Mouse (Mus musculus): ENCODE measurements at regions not wholly inside any gene's neighbourhood (a gene's known extent, or its start where the extent isn't known, plus 50 kb on each side); places are given as distances from the start of the nearest gene placed in this dataset.

DNA sequence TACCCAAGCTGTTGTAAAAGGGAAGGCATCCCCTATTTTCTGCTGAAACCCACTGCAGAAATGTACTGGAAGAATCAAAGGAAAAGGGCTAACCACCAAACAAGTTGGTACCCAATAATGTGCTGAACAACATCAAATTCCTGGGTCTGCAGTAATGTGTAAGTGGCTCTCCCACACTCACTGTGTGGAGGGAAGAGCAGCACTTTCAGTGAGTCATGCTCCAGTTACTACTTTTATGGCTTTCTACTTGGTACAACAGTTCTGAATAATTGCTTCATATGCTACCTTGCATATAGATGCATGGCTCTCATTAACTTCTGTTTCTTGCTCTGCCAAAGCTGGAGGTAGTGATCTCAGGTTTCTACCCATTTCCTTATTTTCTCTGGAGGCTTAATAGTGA is 427.8 kb downstream of the 1700129C05Rik start:
- Histone ChIP-seq H3K9me3 (ENCODE audit: control insufficient read depth, low read length) (no peaks in the 10 kb centered on the region), H3K27me3 (ENCODE audit: control insufficient read depth, insufficient read depth, low read length) (no peaks in the 10 kb centered on the region), H3K36me3 (ENCODE audit: control insufficient read depth, insufficient read depth, low read length) (no peaks in the 10 kb centered on the region), H3K4me2 (ENCODE audit: low read length) (no peak overlapping the region), H3K9ac (ENCODE audit: low read length) (no peak overlapping the region), H3K4me1 (ENCODE audit: control insufficient read depth in 2 of 2, insufficient read depth in 2 of 2, low read length in 2 of 2) (no peaks in the 10 kb centered on the region), H3K27ac (replicated peaks in 1 of 2; ENCODE audit: control insufficient read depth in 1 of 2, insufficient read depth in 1 of 2, low read depth in 2 of 2, low read length in 2 of 2) (no peak overlapping the region), H3K4me3 (ENCODE audit: control insufficient read depth in 1 of 2, insufficient read depth in 1 of 2, low read depth in 1 of 2, low read length in 2 of 2) (no peak overlapping the region)
- no peak for ATAC-seq (ENCODE audit: insufficient number of reproducible peaks, insufficient read depth, low FRiP score, low read depth)

DNA sequence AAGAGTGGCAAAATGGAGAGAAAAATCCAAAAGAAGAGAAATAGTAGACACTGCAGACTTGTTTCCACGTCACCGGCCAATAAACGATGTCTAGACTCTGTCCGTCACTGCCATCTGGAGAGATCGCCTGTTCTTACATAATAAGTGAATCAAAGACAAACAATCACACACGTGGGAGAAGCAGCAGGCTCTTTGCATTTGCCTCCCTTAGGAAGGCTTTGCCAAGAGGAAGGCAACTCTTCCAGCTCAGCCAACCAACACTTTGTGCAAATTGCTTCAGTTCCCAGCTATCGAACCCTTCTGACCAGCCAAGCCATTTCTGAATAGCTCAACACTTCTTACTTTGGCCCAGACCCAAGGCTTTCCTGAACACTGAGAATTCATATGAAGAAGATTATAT is 432.8 kb downstream of the 1700129C05Rik start:
- Histone ChIP-seq H3K4me2 (ENCODE audit: low read length) (no peak overlapping the region), H3K9ac (ENCODE audit: low read length) (no peak overlapping the region), H3K27me3 (ENCODE audit: control insufficient read depth, insufficient read depth, low read length) (no peaks in the 10 kb centered on the region), H3K27ac (replicated peaks in 1 of 2; ENCODE audit: control insufficient read depth in 1 of 2, insufficient read depth in 1 of 2, low read depth in 2 of 2, low read length in 2 of 2) (no peak overlapping the region), H3K4me1 (ENCODE audit: control insufficient read depth in 2 of 2, insufficient read depth in 2 of 2, low read length in 2 of 2) (no peaks in the 10 kb centered on the region), H3K4me3 (ENCODE audit: control insufficient read depth in 1 of 2, insufficient read depth in 1 of 2, low read depth in 1 of 2, low read length in 2 of 2) (no peak overlapping the region), H3K36me3 (ENCODE audit: control insufficient read depth, insufficient read depth, low read length) (no peaks in the 10 kb centered on the region), H3K9me3 (ENCODE audit: control insufficient read depth, low read length) (no peaks in the 10 kb centered on the region)
- no peak for ATAC-seq (ENCODE audit: insufficient number of reproducible peaks, insufficient read depth, low FRiP score, low read depth)
- WGBS = 74% methylated on average over 7 of the region's 7 CpGs

DNA sequence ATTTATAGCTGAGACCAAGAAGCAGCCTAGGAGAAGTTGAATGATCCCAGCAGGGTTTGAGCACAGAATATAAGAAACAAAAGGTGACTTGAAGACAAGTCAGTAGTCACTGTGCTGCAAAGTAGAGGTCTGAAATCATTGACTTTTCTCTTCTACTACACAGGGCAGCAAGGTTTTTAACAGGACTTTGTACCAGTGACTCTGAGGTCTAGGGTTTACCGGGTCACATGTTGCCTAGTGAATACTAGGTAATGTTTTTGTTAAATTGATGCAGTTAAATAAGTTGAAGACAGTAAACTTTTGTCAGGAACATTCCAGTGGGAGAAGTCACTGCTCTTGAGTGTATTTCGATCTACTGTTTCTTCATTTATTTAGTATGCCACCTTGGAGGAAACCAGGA is 433.4 kb downstream of the 1700129C05Rik start:
- WGBS = 87% methylated on average over 2 of the region's 2 CpGs
- H3K36me3 ChIP-seq (ENCODE audit: control insufficient read depth, insufficient read depth, low read length) = no peaks in the 10 kb centered on the region
- H3K4me3 ChIP-seq (ENCODE audit: control insufficient read depth in 1 of 2, insufficient read depth in 1 of 2, low read depth in 1 of 2, low read length in 2 of 2) = no peak overlapping the region
- H3K4me2 ChIP-seq (ENCODE audit: low read length) = no peak overlapping the region
- no peaks in the 10 kb centered on the region for H3K4me1 ChIP-seq (ENCODE audit: control insufficient read depth in 2 of 2, insufficient read depth in 2 of 2, low read length in 2 of 2)
- no peak for ATAC-seq (ENCODE audit: insufficient number of reproducible peaks, insufficient read depth, low FRiP score, low read depth)
- H3K9ac ChIP-seq (ENCODE audit: low read length) = no peak overlapping the region
- no peaks in the 10 kb centered on the region for H3K27me3 ChIP-seq (ENCODE audit: control insufficient read depth, insufficient read depth, low read length)
- H3K9me3 ChIP-seq (ENCODE audit: control insufficient read depth, low read length) = no peaks in the 10 kb centered on the region
- no peak overlapping the region for H3K27ac ChIP-seq (replicated peaks in 1 of 2; ENCODE audit: control insufficient read depth in 1 of 2, insufficient read depth in 1 of 2, low read depth in 2 of 2, low read length in 2 of 2)

DNA sequence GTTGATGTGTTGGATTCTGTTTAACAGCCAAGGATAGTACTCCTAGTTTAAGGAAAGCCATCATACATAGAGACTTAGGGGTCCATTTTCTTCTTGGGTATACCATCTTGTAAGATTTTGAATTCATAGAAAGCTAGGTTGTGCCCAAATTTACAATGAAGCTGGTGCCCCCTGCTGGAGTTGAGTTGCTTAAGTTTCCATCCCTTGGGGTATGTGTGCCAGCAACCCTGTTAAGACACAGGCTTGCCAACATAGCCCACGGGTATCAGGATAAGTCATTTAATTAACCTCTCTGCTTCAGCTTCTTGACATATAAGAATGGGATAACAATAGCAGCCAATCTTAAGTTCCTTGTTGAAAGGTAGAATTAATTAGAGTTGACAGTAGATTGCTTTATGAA is 440.9 kb downstream of the 1700129C05Rik start:
- ATAC-seq (ENCODE audit: insufficient number of reproducible peaks, insufficient read depth, low FRiP score, low read depth) = no peak
- H3K9me3 ChIP-seq (ENCODE audit: control insufficient read depth, low read length) = 0 out of 2 replicates have a peak, but pooled peaks cover 4% of the 10 kb centered on the region

DNA sequence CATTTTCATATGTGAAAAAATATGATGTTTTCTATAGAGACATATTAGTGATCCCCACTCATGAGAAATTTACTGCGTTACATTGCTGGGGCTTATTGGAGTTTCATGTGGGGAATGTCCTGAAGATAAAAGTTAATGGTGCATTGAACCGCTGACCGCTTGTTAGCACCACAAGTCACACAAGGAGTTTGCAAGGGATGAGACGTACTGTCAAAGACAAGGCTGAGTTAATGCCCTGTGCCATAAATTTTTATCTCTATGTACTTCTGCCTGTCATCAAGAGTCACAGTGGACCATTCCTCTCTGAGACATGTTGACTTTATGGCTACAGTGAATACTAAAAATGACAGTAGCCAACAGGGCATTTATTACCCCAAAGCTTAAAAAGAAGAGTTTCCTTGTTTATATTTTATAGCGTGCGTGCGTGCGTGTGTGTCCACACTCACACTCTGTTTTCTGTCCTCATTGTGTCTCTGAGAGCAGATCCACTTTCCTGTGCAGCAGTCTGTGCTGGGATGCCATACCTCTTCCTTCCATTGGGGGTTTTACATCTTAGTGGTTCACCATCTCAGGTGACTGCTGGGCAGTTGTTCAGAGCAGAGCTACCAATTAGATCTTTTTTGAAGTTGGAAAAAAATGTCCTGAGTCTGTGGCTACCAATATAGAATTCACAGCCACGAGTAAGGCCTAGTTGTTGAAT is 451.4 kb downstream of the 1700129C05Rik start:
- H3K27me3 ChIP-seq (ENCODE audit: control insufficient read depth, insufficient read depth, low read length) = no peaks in the 10 kb centered on the region
- no peaks in the 10 kb centered on the region for H3K4me1 ChIP-seq (ENCODE audit: control insufficient read depth in 2 of 2, insufficient read depth in 2 of 2, low read length in 2 of 2)
- H3K9ac ChIP-seq (ENCODE audit: low read length) = no peak overlapping the region
- no peak overlapping the region for H3K4me3 ChIP-seq (ENCODE audit: control insufficient read depth in 1 of 2, insufficient read depth in 1 of 2, low read depth in 1 of 2, low read length in 2 of 2)
- 82% methylated on average over 9 of the region's 9 CpGs for WGBS
- ATAC-seq (ENCODE audit: insufficient number of reproducible peaks, insufficient read depth, low FRiP score, low read depth) = no peak
- no peak overlapping the region for H3K4me2 ChIP-seq (ENCODE audit: low read length)
- no peaks in the 10 kb centered on the region for H3K36me3 ChIP-seq (ENCODE audit: control insufficient read depth, insufficient read depth, low read length)
- no peaks in the 10 kb centered on the region for H3K9me3 ChIP-seq (ENCODE audit: control insufficient read depth, low read length)
- H3K27ac ChIP-seq (replicated peaks in 1 of 2; ENCODE audit: control insufficient read depth in 1 of 2, insufficient read depth in 1 of 2, low read depth in 2 of 2, low read length in 2 of 2) = no peak overlapping the region

More for the DNA sequence above, 440.9 kb downstream of the 1700129C05Rik start:
- Histone ChIP-seq H3K9ac (ENCODE audit: low read length) (no peak overlapping the region), H3K4me3 (ENCODE audit: control insufficient read depth in 1 of 2, insufficient read depth in 1 of 2, low read depth in 1 of 2, low read length in 2 of 2) (no peak overlapping the region), H3K36me3 (ENCODE audit: control insufficient read depth, insufficient read depth, low read length) (no peaks in the 10 kb centered on the region), H3K27ac (replicated peaks in 1 of 2; ENCODE audit: control insufficient read depth in 1 of 2, insufficient read depth in 1 of 2, low read depth in 2 of 2, low read length in 2 of 2) (no peak overlapping the region), H3K4me1 (ENCODE audit: control insufficient read depth in 2 of 2, insufficient read depth in 2 of 2, low read length in 2 of 2) (no peaks in the 10 kb centered on the region), H3K4me2 (ENCODE audit: low read length) (no peak overlapping the region), H3K27me3 (ENCODE audit: control insufficient read depth, insufficient read depth, low read length) (no peaks in the 10 kb centered on the region)
- 34% methylated on average over 1 of the region's 1 CpGs for WGBS

DNA sequence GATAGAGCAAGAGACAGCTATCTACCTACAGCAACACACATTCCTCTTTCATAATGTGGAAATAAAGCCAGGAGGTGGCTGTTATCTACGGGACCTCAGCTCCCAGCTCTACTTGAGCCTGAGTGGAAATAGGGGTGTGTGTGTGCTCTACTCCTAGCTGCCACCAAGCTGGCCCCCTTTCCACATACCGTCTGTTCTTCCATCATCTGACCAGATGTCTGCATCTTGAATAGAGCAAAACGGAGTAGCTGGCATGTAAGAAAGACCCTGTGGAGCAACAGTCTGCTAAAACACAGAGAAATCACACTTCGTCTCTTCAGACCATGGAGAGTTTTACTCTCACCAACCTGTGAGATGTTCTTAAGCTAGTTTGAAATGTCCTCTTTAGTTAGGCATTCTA is 454.9 kb downstream of the 1700129C05Rik start:
- Histone ChIP-seq H3K9me3 (ENCODE audit: control insufficient read depth, low read length) (no peaks in the 10 kb centered on the region), H3K4me2 (ENCODE audit: low read length) (no peak overlapping the region), H3K27me3 (ENCODE audit: control insufficient read depth, insufficient read depth, low read length) (no peaks in the 10 kb centered on the region), H3K4me1 (ENCODE audit: control insufficient read depth in 2 of 2, insufficient read depth in 2 of 2, low read length in 2 of 2) (no peaks in the 10 kb centered on the region), H3K9ac (ENCODE audit: low read length) (no peak overlapping the region), H3K4me3 (ENCODE audit: control insufficient read depth in 1 of 2, insufficient read depth in 1 of 2, low read depth in 1 of 2, low read length in 2 of 2) (no peak overlapping the region), H3K27ac (replicated peaks in 1 of 2; ENCODE audit: control insufficient read depth in 1 of 2, insufficient read depth in 1 of 2, low read depth in 2 of 2, low read length in 2 of 2) (no peak overlapping the region), H3K36me3 (ENCODE audit: control insufficient read depth, insufficient read depth, low read length) (no peaks in the 10 kb centered on the region)
- 63% methylated on average over 4 of the region's 4 CpGs for WGBS
- no peak for ATAC-seq (ENCODE audit: insufficient number of reproducible peaks, insufficient read depth, low FRiP score, low read depth)

DNA sequence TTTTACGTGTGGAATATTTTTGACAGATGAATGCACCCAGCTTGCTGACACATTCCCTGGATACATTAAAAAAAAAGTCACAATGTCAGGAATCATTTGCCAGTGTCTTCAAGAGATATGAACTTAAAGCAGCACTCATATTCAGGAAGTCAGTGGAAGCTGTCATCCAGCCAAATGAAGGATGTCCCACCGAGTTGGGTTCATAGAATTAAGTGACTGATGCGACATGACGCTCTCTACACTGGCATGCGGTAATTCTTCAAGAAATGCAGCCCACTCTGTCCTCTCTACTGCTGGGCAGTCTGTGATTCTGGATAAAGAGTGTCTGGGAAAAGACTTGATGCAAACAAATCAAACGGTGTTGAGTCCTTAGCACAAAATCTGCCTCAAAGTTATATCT is 463.9 kb downstream of the 1700129C05Rik start:
- no peaks in the 10 kb centered on the region for H3K27me3 ChIP-seq (ENCODE audit: control insufficient read depth, insufficient read depth, low read length)
- H3K4me3 ChIP-seq (ENCODE audit: control insufficient read depth in 1 of 2, insufficient read depth in 1 of 2, low read depth in 1 of 2, low read length in 2 of 2) = no peak overlapping the region
- no peak overlapping the region for H3K9ac ChIP-seq (ENCODE audit: low read length)
- H3K9me3 ChIP-seq (ENCODE audit: control insufficient read depth, low read length) = no peaks in the 10 kb centered on the region
- peaks cover 0 to 4% of the 10 kb centered on the region in 2 experiments; a peak in 2 of 4 replicates for H3K4me1 ChIP-seq (ENCODE audit: control insufficient read depth in 2 of 2, insufficient read depth in 2 of 2, low read length in 2 of 2)
- H3K4me2 ChIP-seq (ENCODE audit: low read length) = no peak overlapping the region
- 69% methylated on average over 6 of the region's 6 CpGs for WGBS
- H3K27ac ChIP-seq (replicated peaks in 1 of 2; ENCODE audit: control insufficient read depth in 1 of 2, insufficient read depth in 1 of 2, low read depth in 2 of 2, low read length in 2 of 2) = no peak overlapping the region
- H3K36me3 ChIP-seq (ENCODE audit: control insufficient read depth, insufficient read depth, low read length) = no peaks in the 10 kb centered on the region
- no peak for ATAC-seq (ENCODE audit: insufficient number of reproducible peaks, insufficient read depth, low FRiP score, low read depth)

DNA sequence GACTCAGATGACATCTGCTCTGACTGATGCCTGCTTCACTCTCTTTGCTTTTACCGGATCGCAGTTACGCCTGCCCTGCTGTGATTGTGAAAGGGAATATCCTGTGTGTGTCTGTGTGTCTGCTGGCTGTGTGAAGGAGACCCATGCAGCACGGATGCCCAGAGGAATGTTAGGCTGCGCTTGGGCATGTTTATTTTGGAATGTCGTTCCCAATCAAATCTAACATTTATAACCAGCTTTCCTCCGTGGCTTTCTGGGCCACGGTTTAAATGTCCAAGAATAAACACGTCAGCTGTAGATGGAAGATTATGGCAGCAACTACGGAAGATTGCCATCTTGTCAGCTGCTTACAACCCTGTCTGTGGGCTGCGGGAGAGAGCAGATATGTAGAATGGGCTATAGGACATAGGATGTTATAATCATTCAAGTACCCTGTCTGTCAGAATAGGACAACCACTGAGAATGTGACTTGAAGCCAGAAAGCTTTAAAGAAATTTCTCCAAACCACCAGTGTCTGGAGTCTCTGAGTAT is 464.5 kb downstream of the 1700129C05Rik start:
- Histone ChIP-seq H3K9me3 (ENCODE audit: control insufficient read depth, low read length) (no peaks in the 10 kb centered on the region), H3K4me3 (ENCODE audit: control insufficient read depth in 1 of 2, insufficient read depth in 1 of 2, low read depth in 1 of 2, low read length in 2 of 2) (no peak overlapping the region), H3K27ac (replicated peaks in 1 of 2; ENCODE audit: control insufficient read depth in 1 of 2, insufficient read depth in 1 of 2, low read depth in 2 of 2, low read length in 2 of 2) (no peak overlapping the region), H3K4me1 (ENCODE audit: control insufficient read depth in 2 of 2, insufficient read depth in 2 of 2, low read length in 2 of 2) (peaks cover 0 to 4% of the 10 kb centered on the region in 2 experiments; a peak in 2 of 4 replicates), H3K36me3 (ENCODE audit: control insufficient read depth, insufficient read depth, low read length) (no peaks in the 10 kb centered on the region), H3K4me2 (ENCODE audit: low read length) (no peak overlapping the region), H3K27me3 (ENCODE audit: control insufficient read depth, insufficient read depth, low read length) (no peaks in the 10 kb centered on the region), H3K9ac (ENCODE audit: low read length) (no peak overlapping the region)
- 43% methylated on average over 11 of the region's 11 CpGs for WGBS
- no peak for ATAC-seq (ENCODE audit: insufficient number of reproducible peaks, insufficient read depth, low FRiP score, low read depth)
